Mouse (Mus musculus): ENCODE data around the gene Oas1c.

The Oas1c gene

GRCm38 (mm10) chr5:120782446-120782845 lies 29.9 kb downstream of the Oas1c start:
- DNase-seq (ENCODE audit: low spot score in 2 of 2) = no peak

DNA sequence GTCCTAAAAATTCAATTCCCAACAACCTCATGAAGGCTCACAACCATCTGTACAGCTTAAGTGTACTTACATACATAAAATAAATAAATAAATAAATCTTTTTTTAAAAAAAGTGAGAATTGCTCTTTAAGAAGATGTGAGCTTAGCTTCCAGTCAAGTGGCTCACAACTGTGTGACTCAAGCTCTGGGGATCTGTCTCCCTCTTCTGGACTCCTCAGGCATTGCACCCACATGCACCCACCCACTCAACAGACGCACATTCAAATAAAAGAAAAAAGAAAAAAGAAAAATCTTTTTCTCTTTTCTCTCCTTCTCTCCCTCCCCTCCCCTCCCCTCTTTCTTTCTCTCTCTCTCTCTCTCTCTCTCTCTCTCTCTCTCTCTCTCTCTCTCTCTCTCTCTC lies 30.7 kb downstream of the Oas1c start:
- DNase-seq (ENCODE audit: low spot score in 2 of 2) = no peak

- DNase-seq (ENCODE audit: low spot score in 2 of 2) = no peak
Observed at GRCm38 (mm10) chr5:120779922-120780321, 32.4 kb downstream of the Oas1c start.

- no peak for DNase-seq (ENCODE audit: low spot score in 2 of 2)
Observed at GRCm38 (mm10) chr5:120778941-120779340, 33.4 kb downstream of the Oas1c start.

GRCm38 (mm10) chr5:120777478-120777877 lies 34.8 kb downstream of the Oas1c start, which contains the start of gene Oas3:
Gene Oas3 (minus strand): TSS chr5:120777661.
- DNase-seq (ENCODE audit: low spot score in 2 of 2) = no peak

DNA sequence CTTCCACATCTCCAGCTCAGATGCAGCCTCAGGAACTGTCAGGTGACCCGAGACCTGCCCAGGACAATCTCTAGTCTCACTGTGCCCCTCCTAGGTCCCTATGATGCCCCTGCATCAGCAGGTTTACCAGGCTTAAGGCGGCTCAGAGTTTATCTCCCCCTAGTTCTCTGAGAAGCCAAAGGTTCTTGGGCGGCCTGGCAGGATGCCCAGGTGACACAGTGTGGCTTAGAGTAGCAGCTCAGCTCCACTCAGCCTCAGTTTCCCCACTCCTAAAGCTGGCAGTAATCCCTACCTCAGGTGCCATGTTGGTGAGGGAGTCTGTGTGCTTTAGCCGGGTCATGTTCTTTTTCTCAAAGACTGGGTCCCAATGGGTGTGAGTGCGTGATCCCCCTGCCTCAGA lies 35.5 kb downstream of the Oas1c start:
- no peak for DNase-seq (ENCODE audit: low spot score in 2 of 2)

DNA sequence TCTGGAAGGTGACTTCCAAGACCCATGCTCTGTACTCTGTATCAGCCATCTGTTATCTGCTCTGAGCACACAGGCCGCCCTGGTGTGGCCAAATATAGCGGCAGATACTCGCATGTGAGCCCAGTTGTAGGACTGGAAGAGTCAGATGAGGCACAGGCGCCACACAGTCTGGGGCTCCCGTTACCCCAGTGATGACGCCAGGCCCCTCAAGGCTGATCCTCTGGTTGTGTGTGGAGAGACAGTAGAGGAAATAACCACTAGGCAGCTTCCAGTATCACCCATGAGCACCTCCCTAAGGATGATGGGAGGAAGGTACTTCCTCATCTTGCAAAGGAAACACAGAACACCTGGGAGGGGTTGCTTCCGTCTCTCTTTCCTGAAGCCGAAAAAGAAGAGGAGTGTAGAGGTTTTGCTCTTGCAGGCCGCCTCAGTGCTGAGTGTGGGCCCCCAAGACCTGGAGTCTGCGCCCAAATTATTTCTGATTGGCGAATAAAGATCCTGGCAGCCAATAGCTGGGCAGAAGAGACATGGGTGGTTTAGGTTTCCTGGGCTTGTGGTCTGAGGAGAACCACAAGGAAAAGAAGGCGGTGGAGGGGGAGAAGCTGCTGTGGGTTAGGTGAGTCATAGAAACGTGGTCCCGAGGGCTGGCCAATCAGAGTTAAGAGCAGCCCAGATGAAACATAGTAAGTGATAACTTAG lies 36.9 kb downstream of the Oas1c start:
- no peak for DNase-seq (ENCODE audit: low spot score in 2 of 2)

DNA sequence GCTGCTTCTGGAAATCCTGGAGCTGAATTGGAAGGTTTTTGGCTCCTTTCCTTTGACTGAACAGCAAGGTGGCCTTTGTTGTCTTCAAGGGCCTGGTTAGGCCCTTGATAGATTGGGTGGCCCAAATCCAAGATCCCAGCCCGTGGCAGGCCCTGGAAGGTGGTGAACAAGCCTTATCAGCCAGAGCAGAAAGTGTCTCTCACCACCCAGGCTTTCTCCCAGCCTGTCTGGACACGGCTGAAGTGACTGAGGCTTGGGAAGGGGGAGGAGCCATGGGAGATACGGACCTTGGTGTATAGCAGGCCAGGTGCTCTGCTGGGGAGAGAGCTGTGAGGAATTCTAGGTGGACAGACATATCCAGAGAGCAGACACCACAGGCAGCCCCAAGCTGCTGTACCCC lies 42.9 kb downstream of the Oas1c start:
- no peak for DNase-seq (ENCODE audit: low spot score in 2 of 2)

- DNase-seq (ENCODE audit: low spot score in 2 of 2) = no peak
Observed at GRCm38 (mm10) chr5:120765010-120765409, 47.3 kb downstream of the Oas1c start.

DNA sequence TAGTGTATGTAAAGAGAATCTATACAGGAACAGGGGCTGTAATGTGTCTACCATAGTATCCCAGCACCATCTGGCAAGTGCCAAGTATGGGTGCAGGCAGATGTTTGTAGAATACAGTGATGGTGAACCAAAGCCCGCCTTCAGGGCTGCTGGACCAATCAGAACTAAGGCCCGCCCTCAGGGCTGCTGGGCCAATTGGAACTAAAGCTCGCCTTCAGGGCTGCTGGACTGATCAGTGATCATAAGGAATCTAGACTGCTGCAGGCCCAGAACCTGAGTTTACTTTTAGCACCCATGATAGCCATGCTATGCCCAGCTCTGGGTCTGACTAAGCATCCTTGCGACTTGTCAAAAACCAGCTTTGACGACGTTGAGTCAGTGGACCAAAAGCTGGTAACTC lies 50.4 kb downstream of the Oas1c start:
- no peak for DNase-seq (ENCODE audit: low spot score in 2 of 2)

GRCm38 (mm10) chr5:120754215-120754614 lies 58.1 kb downstream of the Oas1c start:
- no peak for DNase-seq (ENCODE audit: low spot score in 2 of 2)

DNA sequence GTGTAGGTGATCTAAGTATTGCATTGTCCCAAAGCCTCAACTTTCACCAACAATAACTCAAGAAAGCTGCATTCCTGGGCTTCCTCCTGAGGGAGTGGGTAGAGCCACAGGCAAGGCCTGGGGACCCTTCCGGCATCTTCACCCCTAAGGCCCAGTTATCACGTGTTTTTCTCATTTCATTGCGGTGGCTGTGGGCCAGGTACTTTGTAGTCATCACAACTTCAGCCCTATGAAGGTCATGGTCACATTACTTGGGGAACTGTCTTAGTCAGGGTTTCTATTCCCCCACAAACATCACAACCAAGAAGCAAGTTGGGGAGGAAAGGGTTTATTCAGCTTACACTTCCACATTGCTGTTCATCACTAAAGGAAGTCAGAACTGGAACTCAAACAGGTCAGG lies 59.5 kb downstream of the Oas1c start:
- DNase-seq (ENCODE audit: low spot score in 2 of 2) = no peak

GRCm38 (mm10) chr5:120751206-120751605 lies 61.1 kb downstream of the Oas1c start:
- DNase-seq (ENCODE audit: low spot score in 2 of 2) = no peak
